In the genomic region with DNA sequence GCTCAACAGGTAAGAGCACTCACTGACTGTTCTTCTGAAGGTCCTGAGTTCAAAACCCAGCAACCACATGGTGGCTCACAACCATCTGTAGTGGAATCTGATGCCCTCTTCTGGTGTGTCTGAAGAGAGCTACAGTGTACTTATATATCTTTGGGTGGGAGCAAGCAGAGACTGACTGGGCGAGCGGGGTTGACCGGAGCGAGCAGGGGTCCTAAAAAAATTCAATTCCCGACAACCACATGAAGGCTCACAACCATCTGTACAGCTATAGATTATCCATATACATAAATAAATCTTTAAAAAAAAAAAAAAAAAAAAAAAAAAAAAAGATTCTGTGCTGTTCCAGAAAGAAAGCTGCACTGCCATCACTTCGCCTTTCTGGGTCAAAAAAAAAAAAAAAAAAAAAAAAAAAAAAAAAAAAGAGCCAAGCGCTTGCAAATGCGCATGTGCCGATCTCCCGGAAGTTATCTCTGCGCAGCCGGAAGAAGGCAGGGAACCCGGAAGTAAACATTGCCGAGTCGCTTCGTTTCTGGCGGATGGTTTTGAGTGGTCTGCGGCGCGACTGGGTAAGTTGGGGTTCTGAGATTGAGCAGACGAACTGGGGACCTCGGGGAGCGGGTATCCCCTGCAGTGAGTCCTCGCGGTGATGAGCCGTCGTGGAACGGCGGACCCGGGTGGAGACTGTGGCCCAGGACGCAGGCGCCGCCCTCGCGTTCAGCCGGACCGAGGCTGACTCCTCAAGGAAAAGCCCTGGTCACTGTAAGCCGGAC, we compare ENCODE assay signal across 8 mouse cellular contexts. TPM values are rescaled to one million over a fixed set of nuclear protein-coding genes. Genes with fewer than 3 reads are reported as not detected.
DNase-seq lines count a peak whose midpoint lies in the region; ATAC-seq and TF ChIP-seq lines count a peak whose summit lies in the region.

Gene Slu7 (plus strand): TSS at position 491 of the 770 bp plus-strand sequence.

- no peak for TF ChIP-seq EP300 in MEL (IDR thresholded peaks at IDR 0.05; ENCODE audit: low read depth in 1 of 2, low read length in 2 of 2)

- intact Hi-C loops in heart, postnatal 10 days (cut with DNase I), result no loop called here

- peak within 1 kb of the TSS; percentile 85 for H3K4me2 ChIP-seq in forebrain, embryonic 13.5 days
- peak within 1 kb of the TSS; percentile 73 for H3K4me2 ChIP-seq in lung, embryonic 14.5 days

- peak within 1 kb of the TSS; percentile 8 for H3K27ac ChIP-seq in MEL (ENCODE audit: control insufficient read depth, low read depth, low read length)
- H3K27ac ChIP-seq in forebrain, embryonic 13.5 days, result peak within 1 kb of the TSS; percentile 25; the same call in 1 of the 2 replicates
- peak within 1 kb of the TSS; percentile 16; the same call in 1 of the 2 replicates for H3K27ac ChIP-seq in lung, embryonic 14.5 days (ENCODE audit: low read depth)
- H3K27ac ChIP-seq in olfactory bulb, adult 2 months (ENCODE audit: insufficient read depth, low read depth, low read length), result no peak within 1 kb of the TSS

- TF ChIP-seq CTCF in MEL (IDR thresholded peaks at IDR 0.05 in 2 of 3, conservative IDR thresholded peaks at IDR 0.05 in 1 of 3; ENCODE audit: control insufficient read depth in 1 of 3, insufficient read depth in 1 of 3, low read depth in 2 of 3, low read length in 3 of 3, poor library complexity in 1 of 3, severe bottlenecking in 1 of 3), result 0 out of 6 replicates have a peak, but pooled peaks of 1 of the 3 experiments have one; percentile 5
- peak; percentile 27; the same call in 1 of the 2 replicates for TF ChIP-seq CTCF in lung, embryonic 14.5 days (IDR thresholded peaks at IDR 0.05; ENCODE audit: low read depth)
- TF ChIP-seq CTCF in olfactory bulb, adult 2 months (IDR thresholded peaks at IDR 0.05; ENCODE audit: insufficient read depth, low read depth, low read length), result no peak

- TF ChIP-seq POLR2A in MEL (IDR thresholded peaks at IDR 0.05; ENCODE audit: control insufficient read depth in 1 of 2, insufficient read depth in 1 of 2, low read depth in 1 of 2, low read length in 2 of 2, poor library complexity in 1 of 2), result peak in 1 of 2 experiments; percentile 72; a peak in 2 of 4 replicates
- TF ChIP-seq POLR2A in olfactory bulb, adult 2 months (IDR thresholded peaks at IDR 0.05; ENCODE audit: insufficient read depth, low read depth, low read length), result peak; percentile 44

- peaks cover 0 to 4% of the 10 kb centered on the region in 2 experiments; a peak in 2 of 4 replicates for H3K36me3 ChIP-seq in MEL (ENCODE audit: control insufficient read depth in 1 of 2, insufficient read depth in 2 of 2, low read length in 2 of 2)
- H3K36me3 ChIP-seq in forebrain, embryonic 13.5 days (ENCODE audit: poor library complexity, severe bottlenecking), result peaks cover 13% of the 10 kb centered on the region
- peaks cover 15% of the 10 kb centered on the region for H3K36me3 ChIP-seq in lung, embryonic 14.5 days (ENCODE audit: insufficient read depth)

- WGBS in forebrain, embryonic 13.5 days, result 9% methylated on average over 38 of the region's 38 CpGs
- 10% methylated on average over 38 of the region's 38 CpGs for WGBS in lung, embryonic 14.5 days
- 5% methylated on average over 38 of the region's 38 CpGs for WGBS in olfactory bulb, adult 2 months

- peak within 1 kb of the TSS; percentile 76 to 95 for H3K4me3 ChIP-seq in MEL (ENCODE audit: control insufficient read depth in 1 of 2, insufficient read depth in 1 of 2, low read depth in 2 of 2, low read length in 2 of 2)
- H3K4me3 ChIP-seq in forebrain, embryonic 13.5 days, result peak within 1 kb of the TSS; percentile 91
- peak within 1 kb of the TSS; percentile 88 for H3K4me3 ChIP-seq in lung, embryonic 14.5 days (ENCODE audit: low read depth, low read length)
- peak within 1 kb of the TSS; percentile 63 for H3K4me3 ChIP-seq in olfactory bulb, adult 2 months (ENCODE audit: insufficient read depth, low read depth, low read length)

- H3K27me3 ChIP-seq in MEL (ENCODE audit: control insufficient read depth in 1 of 2, insufficient read depth in 2 of 2, low read length in 2 of 2), result no peaks in the 10 kb centered on the region
- no peaks in the 10 kb centered on the region for H3K27me3 ChIP-seq in forebrain, embryonic 13.5 days
- H3K27me3 ChIP-seq in lung, embryonic 14.5 days (ENCODE audit: insufficient read depth, low read length), result no peaks in the 10 kb centered on the region

- no peak for TF ChIP-seq RAD21 in MEL (IDR thresholded peaks at IDR 0.05; ENCODE audit: low read depth, low read length)

- peaks cover 13% of the 10 kb centered on the region for H3K79me2 ChIP-seq in MEL (ENCODE audit: control insufficient read depth, insufficient read depth, low read length, poor library complexity)

- H3K9ac ChIP-seq in MEL (ENCODE audit: control insufficient read depth, low read depth, low read length, poor library complexity, severe bottlenecking), result peak within 1 kb of the TSS; percentile 69
- H3K9ac ChIP-seq in forebrain, embryonic 13.5 days, result peak within 1 kb of the TSS; percentile 80
- H3K9ac ChIP-seq in lung, embryonic 14.5 days, result peak within 1 kb of the TSS; percentile 78

- H3K4me1 ChIP-seq in MEL (ENCODE audit: control insufficient read depth in 1 of 2, insufficient read depth in 2 of 2, low read length in 2 of 2), result peaks cover 2 to 4% of the 10 kb centered on the region in 2 experiments; a peak in 2 of 4 replicates
- peaks cover 10% of the 10 kb centered on the region for H3K4me1 ChIP-seq in forebrain, embryonic 13.5 days
- peaks cover 5% of the 10 kb centered on the region; the same call in 1 of the 2 replicates for H3K4me1 ChIP-seq in lung, embryonic 14.5 days (ENCODE audit: insufficient read depth)
- no peaks in the 10 kb centered on the region for H3K4me1 ChIP-seq in olfactory bulb, adult 2 months (ENCODE audit: control insufficient read depth, insufficient read depth, low read length)

- ATAC-seq in cerebellum, adult (ENCODE audit: insufficient number of reproducible peaks, low FRiP score, low TSS enrichment), result peak; percentile 90
- ATAC-seq in forebrain, embryonic 13.5 days, result peak; percentile 94
- ATAC-seq in lung, embryonic 14.5 days (ENCODE audit: insufficient read depth), result peak; percentile 90

- peak; percentile 93 for DNase-seq in MEL (ENCODE audit: low read depth, low spot score)
- DNase-seq in heart, postnatal 10 days, result peak; percentile 83 to 86
- DNase-seq in kidney, postnatal 4 days, result peak; percentile 79 to 88
- peak; percentile 91 for DNase-seq in lung, embryonic 14.5 days
- DNase-seq in thymus, adult 18-20 months, result peak; percentile 42 to 63

- no peaks in the 10 kb centered on the region for H3K9me3 ChIP-seq in MEL (replicated peaks; ENCODE audit: insufficient read depth, low read length)
- no peaks in the 10 kb centered on the region for H3K9me3 ChIP-seq in forebrain, embryonic 13.5 days (replicated peaks)
- no peaks in the 10 kb centered on the region for H3K9me3 ChIP-seq in lung, embryonic 14.5 days (ENCODE audit: low read depth, low read length)

TF ChIP-seq in MEL, 35 proteins besides CTCF, POLR2A, EP300 and RAD21 (continues in another document):
- TF ChIP-seq BHLHE40 (IDR thresholded peaks at IDR 0.05; ENCODE audit: borderline replicate concordance, low read depth, low read length) (no peak), NELFE (IDR thresholded peaks at IDR 0.05; ENCODE audit: low read depth, low read length) (peak; percentile 71), ZC3H11A (IDR thresholded peaks at IDR 0.05; ENCODE audit: low read depth, low read length) (no peak), ELF1 (IDR thresholded peaks at IDR 0.05; ENCODE audit: low read depth, low read length) (peak; percentile 98), USF2 (IDR thresholded peaks at IDR 0.05; ENCODE audit: borderline replicate concordance in 1 of 2, insufficient read depth in 1 of 2, low read depth in 1 of 2, low read length in 2 of 2) (no peak), SMC3 (IDR thresholded peaks at IDR 0.05; ENCODE audit: low read depth, low read length) (no peak), POLR2AphosphoS2 (IDR thresholded peaks at IDR 0.05; ENCODE audit: low read length) (no peak), MAFK (IDR thresholded peaks at IDR 0.05; ENCODE audit: borderline replicate concordance, low read depth, low read length) (no peak), JUND (IDR thresholded peaks at IDR 0.05; ENCODE audit: low read depth, low read length) (no peak), SIN3A (IDR thresholded peaks at IDR 0.05; ENCODE audit: low read length) (peak; percentile 98), POLR2AphosphoS5 (IDR thresholded peaks at IDR 0.05; ENCODE audit: borderline replicate concordance, low read depth, low read length) (no peak), UBTF (IDR thresholded peaks at IDR 0.05; ENCODE audit: borderline replicate concordance, insufficient read depth, low read depth, low read length) (no peak), GATA1 (IDR thresholded peaks at IDR 0.05; ENCODE audit: low read depth, low read length) (no peak), ETS1 (IDR thresholded peaks at IDR 0.05; ENCODE audit: low read depth, low read length) (no peak), MAZ (IDR thresholded peaks at IDR 0.05; ENCODE audit: low read depth, low read length) (no peak), NRF1 (IDR thresholded peaks at IDR 0.05; ENCODE audit: insufficient read depth, low read depth, low read length, poor library complexity, severe bottlenecking) (peak; percentile 79), TBP (IDR thresholded peaks at IDR 0.05; ENCODE audit: low read depth, low read length) (peak; percentile 67), KAT2A (conservative IDR thresholded peaks at IDR 0.05; ENCODE audit: low read depth, low read length) (peak; percentile 82), RCOR1 (IDR thresholded peaks at IDR 0.05; ENCODE audit: low read depth, low read length) (no peak), HCFC1 (IDR thresholded peaks at IDR 0.05; ENCODE audit: low read depth, low read length) (peak; percentile 95), ZKSCAN1 (IDR thresholded peaks at IDR 0.05; ENCODE audit: low read depth, low read length) (peak; percentile 78; the same call in 1 of the 2 replicates), TAL1 (IDR thresholded peaks at IDR 0.05; ENCODE audit: low read length) (no peak), MAX (IDR thresholded peaks at IDR 0.05; ENCODE audit: low read length) (peak; percentile 63; the same call in 1 of the 2 replicates), ZMIZ1 (IDR thresholded peaks at IDR 0.05; ENCODE audit: low read depth, low read length) (0 out of 2 replicates have a peak, but pooled peaks have one; percentile 38)

RNA-seq across cellular contexts. Expression of gene Slu7, which starts in this region (rescaled TPM):
- total RNA-seq in MEL (2012; rRNA removed), result 40.5 and 46.0 TPM in 2 replicates
- 100 to 1,000 TPM in 1 of 2 experiments, 10 to 100 TPM in 1; 41.6 to 149 TPM for polyA plus RNA-seq in MEL (2012; ENCODE audit: insufficient read depth in 1 of 2, insufficient read length in 2 of 2, low read depth in 1 of 2, low replicate concordance in 2 of 2, missing spikeins in 1 of 2)
- polyA plus RNA-seq in forebrain, embryonic 13.5 days (2015; fragmentation: Nextera tagmentation; extraction: Ambion mirVana), result 68.4 and 72.8 TPM in 2 replicates
- total RNA-seq in heart, postnatal 10 days (2021), result 10 to 100 TPM; 29.5 to 31.4 TPM
- polyA plus RNA-seq in lung, embryonic 14.5 days (2014; fragmentation: Nextera tagmentation; extraction: Ambion mirVana), result 47.9 and 50.1 TPM in 2 replicates
- not detected in 2 replicates for polyA plus RNA-seq in olfactory bulb, adult 2 months (2012; ENCODE audit: insufficient read depth, insufficient read length, low replicate concordance, missing spikeins)
